Mouse (Mus musculus): Measurements from ENCODE around the gene Gm11444. TPM values are rescaled to one million over a fixed set of nuclear protein-coding genes. Genes with fewer than 3 reads are reported as not detected.

Gene Gm11444
- polyA plus RNA-seq, 1 experiment from 2014 or later, result not detected

DNA sequence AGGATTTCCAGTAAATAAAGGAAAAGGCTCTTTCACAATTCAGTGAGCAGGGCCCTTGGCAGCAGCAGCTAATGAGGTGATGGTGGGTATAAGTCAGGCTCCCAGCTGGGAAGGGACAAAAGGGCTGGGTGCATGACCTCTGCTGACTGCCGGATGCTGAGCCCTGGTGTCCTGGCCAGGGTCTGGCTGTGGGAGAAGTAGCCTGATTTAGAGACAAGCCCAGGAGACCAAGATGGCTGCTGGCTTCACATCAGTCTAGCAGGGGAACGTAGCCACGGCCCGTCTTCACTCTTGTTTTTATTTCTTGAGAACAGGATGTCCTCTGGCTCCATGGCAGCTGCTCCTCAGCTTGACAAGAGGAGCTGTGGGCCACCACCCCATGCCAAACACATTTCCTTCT lies 3.6 kb downstream of the Gm11444 start:
- 40% methylated on average over 4 of the region's 4 CpGs for WGBS
- Histone ChIP-seq H3K27me3 (peaks cover 78% of the 10 kb centered on the region), H3K36me3 (no peaks in the 10 kb centered on the region), H3K9ac (no peak overlapping the region), H3K27ac (no peak overlapping the region), H3K9me3 (replicated peaks) (no peaks in the 10 kb centered on the region), H3K4me2 (replicated peaks) (no peak overlapping the region), H3K4me3 (no peak overlapping the region), H3K4me1 (peaks cover 31% of the 10 kb centered on the region)
- ATAC-seq (ENCODE audit: low FRiP score), result no peak

DNA sequence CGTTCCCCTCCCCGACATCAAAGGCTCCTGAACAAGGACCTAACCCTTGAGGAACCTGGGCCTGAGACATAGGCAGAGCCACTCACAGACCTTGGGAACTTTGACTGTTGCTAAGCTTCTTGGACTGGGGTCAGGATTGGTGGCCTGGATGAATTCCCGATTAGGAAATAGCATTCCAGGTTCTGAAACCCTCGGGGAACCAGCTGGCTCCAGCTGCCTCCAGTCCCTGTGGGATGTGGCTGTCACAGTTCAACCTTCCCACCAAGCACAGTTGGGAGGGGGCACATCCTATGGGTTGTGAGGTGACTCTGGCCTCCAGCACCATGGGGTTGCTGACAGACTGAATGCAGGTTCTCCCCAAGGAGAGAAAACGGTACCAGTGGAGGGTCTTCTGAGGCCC lies 4.2 kb downstream of the Gm11444 start:
- Histone ChIP-seq H3K9ac (no peak overlapping the region), H3K36me3 (no peaks in the 10 kb centered on the region), H3K27me3 (peaks cover 81% of the 10 kb centered on the region), H3K4me2 (replicated peaks) (no peak overlapping the region), H3K27ac (no peak overlapping the region), H3K9me3 (replicated peaks) (no peaks in the 10 kb centered on the region), H3K4me1 (peaks cover 32% of the 10 kb centered on the region), H3K4me3 (no peak overlapping the region)
- ATAC-seq (ENCODE audit: low FRiP score), result no peak
- WGBS, result 48% methylated on average over 5 of the region's 5 CpGs

DNA sequence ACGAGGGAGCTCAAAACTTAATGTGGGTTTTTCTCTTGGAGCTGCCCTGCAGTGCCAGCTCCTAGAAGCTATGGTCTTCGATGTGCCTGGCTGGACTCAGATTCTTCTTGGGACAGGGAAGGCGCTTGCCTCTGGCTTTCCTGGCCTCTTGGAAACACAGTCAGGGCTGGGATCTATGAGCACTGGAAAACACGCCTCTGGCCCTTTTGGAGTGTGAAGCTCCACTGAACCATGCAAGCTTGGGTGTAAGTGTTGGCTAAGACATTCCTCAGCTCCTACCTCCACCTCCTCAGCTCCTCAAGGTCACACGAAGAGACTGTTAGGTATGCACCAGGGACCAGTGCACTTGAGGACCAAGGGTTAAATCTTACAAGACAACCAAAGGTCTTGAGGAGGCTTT lies 5.2 kb downstream of the Gm11444 start:
- H3K4me1 ChIP-seq, result peaks cover 36% of the 10 kb centered on the region
- peaks cover 82% of the 10 kb centered on the region for H3K27me3 ChIP-seq
- no peaks in the 10 kb centered on the region for H3K36me3 ChIP-seq
- peak overlapping the region; percentile 43 for H3K4me3 ChIP-seq
- no peak for ATAC-seq (ENCODE audit: low FRiP score)
- no peak overlapping the region for H3K27ac ChIP-seq
- no peaks in the 10 kb centered on the region for H3K9me3 ChIP-seq (replicated peaks)
- 34% methylated on average over 5 of the region's 5 CpGs for WGBS
- no peak overlapping the region for H3K9ac ChIP-seq
- H3K4me2 ChIP-seq (replicated peaks), result peak overlapping the region; percentile 72

DNA sequence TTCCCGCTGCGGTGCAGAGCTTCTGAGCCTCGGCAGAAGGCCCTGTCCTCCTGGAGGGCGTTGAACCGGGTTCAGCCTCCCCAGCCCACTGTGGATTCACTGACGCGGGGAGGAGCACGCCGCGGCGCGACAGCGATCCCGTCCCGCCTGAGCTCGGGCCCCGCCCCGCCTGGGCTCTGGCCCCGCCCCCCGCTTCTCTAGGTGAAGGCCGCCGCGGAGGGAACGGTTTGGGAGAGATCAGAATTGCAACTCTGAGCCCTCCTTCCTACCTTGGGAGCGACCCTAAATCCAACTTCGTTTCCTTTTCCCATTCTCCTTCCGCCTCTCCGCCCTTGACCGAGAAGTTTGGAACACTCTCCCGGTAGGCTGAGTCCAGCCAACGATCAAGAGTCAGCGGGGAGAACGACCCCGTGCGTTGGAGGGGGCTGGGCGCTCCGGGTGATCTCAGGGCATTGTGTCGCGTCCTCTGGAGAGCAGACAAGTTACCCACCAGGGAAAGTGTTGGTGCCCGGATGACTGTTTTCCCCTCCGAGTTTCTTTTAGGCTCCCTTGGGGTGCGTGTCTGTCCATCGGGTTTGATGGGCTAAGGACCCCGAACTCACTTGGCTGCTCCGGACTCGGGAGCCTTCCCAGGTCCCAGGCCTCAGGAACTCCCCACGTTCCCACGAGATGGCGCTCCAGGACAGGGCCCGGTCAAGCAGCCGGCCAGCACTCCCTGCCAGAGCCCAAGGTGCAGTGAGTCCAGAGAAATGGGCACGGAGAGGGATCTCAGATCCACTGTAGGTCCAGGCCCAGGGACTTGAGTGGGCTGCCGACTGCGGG lies 5.8 kb downstream of the Gm11444 start:
- Histone ChIP-seq H3K9ac (peak overlapping the region; percentile 50), H3K4me2 (replicated peaks) (peak overlapping the region; percentile 72), H3K27ac (no peak overlapping the region; the same call in 1 of the 2 replicates), H3K9me3 (replicated peaks) (no peaks in the 10 kb centered on the region), H3K4me1 (peaks cover 36% of the 10 kb centered on the region), H3K27me3 (peaks cover 85% of the 10 kb centered on the region), H3K4me3 (peak overlapping the region; percentile 43), H3K36me3 (no peaks in the 10 kb centered on the region)
- peak; percentile 43; the same call in 1 of the 2 replicates for ATAC-seq (ENCODE audit: low FRiP score)
- WGBS, result under 1% methylated on average over 54 of the region's 54 CpGs

DNA sequence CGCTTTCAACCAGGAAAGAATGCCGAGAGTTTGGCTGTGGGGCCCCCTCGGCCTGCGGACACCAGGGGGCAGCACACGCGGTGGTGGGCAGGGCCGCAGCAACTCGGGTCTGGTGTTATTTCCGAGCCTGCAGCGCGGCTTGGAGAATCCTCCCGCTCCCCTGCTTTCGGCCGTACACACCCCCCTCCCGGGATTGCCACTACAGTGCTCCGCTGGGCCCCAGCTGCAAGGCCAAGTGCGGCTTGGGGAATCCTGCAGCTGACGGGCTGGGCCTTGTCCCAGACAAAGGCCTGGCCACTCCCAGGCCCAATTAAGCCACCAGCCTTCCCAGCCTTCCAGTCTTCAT lies 6.8 kb downstream of the Gm11444 start:
- peak; percentile 65 for ATAC-seq (ENCODE audit: low FRiP score)
- WGBS, result under 1% methylated on average over 18 of the region's 18 CpGs
- Histone ChIP-seq H3K27me3 (peaks cover 95% of the 10 kb centered on the region), H3K36me3 (no peaks in the 10 kb centered on the region), H3K4me1 (peaks cover 33% of the 10 kb centered on the region), H3K9me3 (replicated peaks) (no peaks in the 10 kb centered on the region), H3K27ac (peak overlapping the region; percentile 55), H3K4me2 (replicated peaks) (peak overlapping the region; percentile 72), H3K4me3 (peak overlapping the region; percentile 43), H3K9ac (peak overlapping the region; percentile 50; the same call in 1 of the 2 replicates)

DNA sequence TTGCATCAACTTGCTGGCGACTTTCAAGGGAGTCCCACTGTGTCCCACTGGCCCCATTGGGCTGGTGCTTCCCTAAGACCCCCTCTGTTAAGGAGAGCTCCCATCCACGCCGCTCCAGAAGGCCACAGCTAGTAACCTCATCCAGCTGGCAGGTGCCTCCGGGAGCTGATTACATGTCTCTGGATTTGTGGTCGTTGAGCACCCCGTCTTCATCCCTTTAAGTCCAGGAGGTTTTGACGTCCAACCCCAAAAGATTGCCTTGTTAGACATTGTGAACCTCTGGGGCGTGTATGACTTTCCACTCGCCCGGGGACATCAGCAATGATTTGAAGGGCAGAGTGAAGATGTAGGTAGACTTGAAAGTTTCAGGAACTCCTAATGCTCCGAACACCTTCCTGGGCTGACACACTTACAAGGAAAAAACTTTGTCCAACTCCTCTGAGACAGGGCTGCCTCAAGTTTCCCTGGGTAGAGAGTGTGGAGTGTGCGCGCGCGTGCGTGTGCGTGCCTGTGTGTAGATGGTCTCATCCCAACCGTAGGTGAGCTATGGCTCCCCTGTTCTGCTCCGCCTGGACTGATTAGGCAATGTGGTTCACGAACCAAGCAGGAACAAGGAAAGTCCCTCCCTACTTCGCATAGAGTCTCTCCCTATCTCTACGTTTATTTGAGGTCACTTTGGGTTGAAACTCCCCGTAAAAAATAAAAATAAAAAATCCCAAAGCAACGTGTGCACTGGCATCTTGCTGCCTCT lies 7.4 kb downstream of the Gm11444 start:
- H3K4me2 ChIP-seq (replicated peaks), result peak overlapping the region; percentile 72
- H3K27ac ChIP-seq, result peak overlapping the region; percentile 55; the same call in 1 of the 2 replicates
- 6% methylated on average over 24 of the region's 24 CpGs for WGBS
- peak overlapping the region; percentile 43; the same call in 1 of the 2 replicates for H3K4me3 ChIP-seq
- H3K4me1 ChIP-seq, result peaks cover 38% of the 10 kb centered on the region
- peaks cover 97% of the 10 kb centered on the region for H3K27me3 ChIP-seq
- 0 out of 2 replicates have a peak overlapping the region, but pooled peaks have one; percentile 19 for H3K9ac ChIP-seq
- no peak for ATAC-seq (ENCODE audit: low FRiP score)
- no peaks in the 10 kb centered on the region for H3K9me3 ChIP-seq (replicated peaks)
- H3K36me3 ChIP-seq, result no peaks in the 10 kb centered on the region

DNA sequence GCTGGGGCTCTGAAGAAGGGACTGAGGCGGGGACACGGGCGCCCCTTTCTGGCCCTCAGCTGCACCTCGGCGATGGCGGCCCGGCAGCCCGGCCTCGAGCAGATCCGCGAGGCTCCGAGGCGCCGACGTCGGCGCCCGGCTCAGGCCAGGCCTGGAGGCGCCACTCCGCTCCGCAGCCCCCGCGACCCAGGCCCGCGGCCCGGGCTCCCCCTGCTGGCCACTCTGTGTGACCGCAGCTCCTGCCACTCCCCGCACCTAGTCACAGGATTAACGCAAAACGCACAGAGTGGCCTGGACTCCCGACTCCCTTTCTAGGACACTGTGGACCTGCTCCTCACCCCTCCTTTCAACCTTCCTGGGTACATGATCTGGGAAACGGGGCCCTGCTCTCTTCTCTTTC lies 8.2 kb downstream of the Gm11444 start:
- H3K4me1 ChIP-seq, result peaks cover 45% of the 10 kb centered on the region
- WGBS, result 0% methylated on average over 28 of the region's 32 CpGs
- 0 out of 2 replicates have a peak overlapping the region, but pooled peaks have one; percentile 32 for H3K27ac ChIP-seq

DNA sequence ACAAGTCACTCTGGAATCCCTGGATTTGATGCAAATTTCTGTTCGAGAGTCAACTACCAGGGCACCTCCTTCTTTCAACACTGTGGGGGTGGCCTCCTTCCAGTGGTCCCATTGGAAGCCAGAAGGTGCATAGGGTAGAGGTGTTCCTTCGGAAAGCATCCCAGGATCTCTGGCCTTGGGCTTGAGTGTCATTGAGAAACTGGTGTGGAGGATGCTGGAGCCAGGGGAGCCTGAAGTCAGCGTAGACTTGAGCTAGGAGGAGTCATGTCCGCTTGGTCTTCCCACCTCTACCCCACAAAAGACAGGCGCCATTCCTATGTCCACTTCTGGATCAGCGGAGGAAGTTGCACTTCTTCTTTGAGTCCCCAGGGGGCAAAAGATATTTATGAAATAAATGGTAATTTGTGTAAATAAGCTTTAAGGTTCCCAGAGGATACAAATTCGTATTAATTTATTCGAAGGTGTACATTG lies 8.9 kb downstream of the Gm11444 start:
- H3K4me3 ChIP-seq, result peak overlapping the region; percentile 34; the same call in 1 of the 2 replicates

More for the DNA sequence above, 8.2 kb downstream of the Gm11444 start:
- Histone ChIP-seq H3K9me3 (replicated peaks) (no peaks in the 10 kb centered on the region), H3K27me3 (peaks cover 99% of the 10 kb centered on the region), H3K9ac (peak overlapping the region; percentile 47), H3K4me3 (peak overlapping the region; percentile 34), H3K36me3 (no peaks in the 10 kb centered on the region), H3K4me2 (replicated peaks) (peak overlapping the region; percentile 72)
- ATAC-seq (ENCODE audit: low FRiP score), result peak; percentile 64

DNA sequence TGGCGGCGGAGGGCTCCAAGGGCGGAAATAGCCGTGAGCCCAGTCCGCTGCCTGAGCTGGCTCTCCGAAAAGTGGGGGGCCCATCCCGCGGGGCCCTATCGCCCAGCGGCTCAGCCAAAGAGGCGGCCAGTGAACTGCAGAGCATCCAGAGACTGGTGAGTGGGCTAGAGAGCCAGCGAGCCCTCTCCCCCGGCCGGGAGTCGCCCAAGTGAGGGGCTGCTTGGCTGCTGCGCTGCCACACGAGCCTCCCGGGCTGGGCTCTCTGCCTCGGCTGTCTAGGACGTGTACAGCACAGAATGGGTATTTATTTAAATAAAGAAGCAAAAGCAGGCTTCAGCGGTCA lies 9.4 kb downstream of the Gm11444 start:
- Histone ChIP-seq H3K9ac (0 out of 2 replicates have a peak overlapping the region, but pooled peaks have one; percentile 5), H3K4me3 (peak overlapping the region; percentile 19), H3K36me3 (no peaks in the 10 kb centered on the region), H3K27me3 (peaks cover 99% of the 10 kb centered on the region), H3K4me1 (peaks cover 48% of the 10 kb centered on the region), H3K27ac (0 out of 2 replicates have a peak overlapping the region, but pooled peaks have one; percentile 23), H3K4me2 (replicated peaks) (peak overlapping the region; percentile 41), H3K9me3 (replicated peaks) (no peaks in the 10 kb centered on the region)
- 2% methylated on average over 21 of the region's 21 CpGs for WGBS
- ATAC-seq (ENCODE audit: low FRiP score), result no peak

More for the DNA sequence above, 8.9 kb downstream of the Gm11444 start:
- Histone ChIP-seq H3K9me3 (replicated peaks) (no peaks in the 10 kb centered on the region), H3K4me1 (peaks cover 48% of the 10 kb centered on the region), H3K4me2 (replicated peaks) (peak overlapping the region; percentile 41), H3K9ac (no peak overlapping the region), H3K27ac (0 out of 2 replicates have a peak overlapping the region, but pooled peaks have one; percentile 23), H3K27me3 (peaks cover 99% of the 10 kb centered on the region), H3K36me3 (no peaks in the 10 kb centered on the region)
- WGBS, result 4% methylated on average over 8 of the region's 8 CpGs
- no peak for ATAC-seq (ENCODE audit: low FRiP score)

DNA sequence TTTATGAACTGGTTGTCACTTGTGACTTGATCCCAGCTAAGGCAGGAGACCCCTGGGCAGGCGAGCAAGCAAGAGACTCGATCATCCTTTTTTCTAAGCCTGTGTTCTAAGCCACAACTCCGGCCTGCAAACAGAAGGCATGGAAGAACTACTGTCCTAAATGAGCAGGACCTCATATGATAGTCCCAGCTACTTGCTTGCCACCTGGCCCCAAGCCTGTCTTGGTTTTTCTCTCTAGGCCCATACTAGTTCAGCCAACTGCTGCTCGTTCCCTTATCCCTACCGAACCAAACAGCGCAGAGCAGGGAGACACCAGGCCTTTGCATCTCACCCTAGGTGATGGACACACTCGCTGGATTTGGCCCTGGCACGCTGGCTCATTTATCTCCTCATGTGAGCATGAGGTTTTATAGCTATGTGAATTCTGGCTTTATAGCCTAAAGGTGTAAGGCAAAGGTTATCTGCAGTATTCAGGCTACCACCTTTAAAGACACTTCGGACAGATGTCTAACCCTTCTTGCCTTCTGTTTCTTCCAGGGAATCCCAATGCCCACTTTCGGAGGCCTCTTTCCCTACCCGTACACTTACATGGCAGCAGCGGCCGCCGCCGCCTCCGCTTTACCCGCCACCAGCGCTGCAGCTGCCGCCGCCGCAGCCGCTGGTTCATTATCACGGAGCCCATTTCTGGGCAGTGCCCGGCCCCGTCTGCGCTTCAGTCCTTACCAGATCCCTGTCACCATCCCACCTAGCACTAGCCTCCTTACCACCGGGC lies 9.9 kb downstream of the Gm11444 start:
- H3K4me3 ChIP-seq, result peak overlapping the region; percentile 19
- H3K36me3 ChIP-seq, result no peaks in the 10 kb centered on the region
- H3K4me2 ChIP-seq (replicated peaks), result peak overlapping the region; percentile 41
- H3K27ac ChIP-seq, result 0 out of 2 replicates have a peak overlapping the region, but pooled peaks have one; percentile 23
- 5% methylated on average over 27 of the region's 27 CpGs for WGBS
- ATAC-seq (ENCODE audit: low FRiP score), result no peak
- H3K9ac ChIP-seq, result peak overlapping the region; percentile 5; the same call in 1 of the 2 replicates
- peaks cover 48% of the 10 kb centered on the region for H3K4me1 ChIP-seq
- H3K9me3 ChIP-seq (replicated peaks), result no peaks in the 10 kb centered on the region
- H3K27me3 ChIP-seq, result peaks cover 99% of the 10 kb centered on the region

DNA sequence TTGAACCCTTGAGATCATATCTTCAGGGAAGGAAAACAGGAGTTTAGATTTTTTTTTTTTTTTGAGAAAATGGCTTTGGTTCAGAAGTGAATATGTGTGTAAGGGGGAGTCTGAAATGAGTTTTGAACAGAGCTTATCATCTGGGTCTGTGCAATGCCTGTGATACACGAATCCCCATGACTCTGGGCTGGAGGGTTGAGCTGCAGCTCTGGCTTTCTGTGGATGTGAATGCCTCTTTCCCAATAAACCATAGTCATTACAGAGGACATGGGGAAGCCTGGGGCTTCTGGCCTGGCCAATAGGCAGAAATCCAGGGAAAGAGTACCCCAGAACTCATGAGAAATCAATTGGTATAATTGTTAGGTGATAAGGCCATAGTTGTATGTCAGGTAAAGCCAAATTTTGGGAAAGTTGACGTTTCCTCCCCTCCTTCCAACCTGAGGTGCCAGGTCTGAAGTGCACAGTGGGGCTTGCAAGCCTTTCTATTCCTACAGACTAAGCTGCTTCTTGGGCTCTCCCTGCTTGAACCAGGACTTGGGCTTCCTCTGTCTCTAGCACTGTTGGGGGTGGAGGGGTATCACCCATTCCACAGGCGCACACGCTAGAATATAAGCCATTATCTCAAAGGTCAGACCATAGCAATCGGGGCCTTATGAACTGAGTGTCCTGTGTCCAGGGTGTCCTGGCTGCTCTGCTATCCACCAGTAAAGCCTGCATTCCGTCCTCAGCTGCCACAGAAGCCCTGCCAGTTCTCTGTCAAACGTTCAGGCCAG lies 10.7 kb downstream of the Gm11444 start:
- ATAC-seq (ENCODE audit: low FRiP score), result no peak
- Histone ChIP-seq H3K27me3 (peaks cover 99% of the 10 kb centered on the region), H3K27ac (no peak overlapping the region), H3K4me3 (peak overlapping the region; percentile 13; the same call in 1 of the 2 replicates), H3K4me1 (peaks cover 44% of the 10 kb centered on the region), H3K36me3 (no peaks in the 10 kb centered on the region), H3K4me2 (replicated peaks) (peak overlapping the region; percentile 41), H3K9me3 (replicated peaks) (no peaks in the 10 kb centered on the region), H3K9ac (no peak overlapping the region; the same call in 1 of the 2 replicates)
- WGBS, result 12% methylated on average over 7 of the region's 7 CpGs

All from hindbrain, embryonic 12.5 days (tissue).